ENCODE assay signal across 22 mouse cellular contexts in genomic region chr7:113081120-113081519, GRCm38 (mm10).
DNase-seq lines count a peak whose midpoint lies in the region; ATAC-seq lines count a peak whose summit lies in the region.
"Had no signal": no experiment of that assay in that cellular context is flagged by ENCODE, and none has a peak within 500 bp of the region (broad histone marks: within the 10 kb centered on the region; RNA-seq: fewer than 3 reads in every experiment).

No protein-coding gene starts in this region.

- no peaks in the 10 kb centered on the region for H3K9me3 ChIP-seq in heart, embryonic 14.5 days (ENCODE audit: control insufficient read depth, low read length)
- no peaks in the 10 kb centered on the region for H3K9me3 ChIP-seq in heart, embryonic 10.5 days
- H3K9me3 ChIP-seq: embryonic facial prominence, embryonic 15.5 days; hindbrain, embryonic 15.5 days; intestine, embryonic 15.5 days; kidney, embryonic 15.5 days; lung, embryonic 15.5 days had no signal

- no peak overlapping the region for H3K4me3 ChIP-seq in heart, embryonic 14.5 days (ENCODE audit: control insufficient read depth in 1 of 2, insufficient read depth in 1 of 2, low read depth in 1 of 2, low read length in 2 of 2)
- no peak overlapping the region for H3K4me3 ChIP-seq in heart, embryonic 10.5 days
- H3K4me3 ChIP-seq: embryonic facial prominence, embryonic 15.5 days; gastrocnemius, adult 2 months; hindbrain, embryonic 15.5 days; intestine, embryonic 15.5 days; kidney, embryonic 15.5 days; left cerebral cortex, adult 2 months; lung, embryonic 15.5 days had no signal

- H3K4me2 ChIP-seq in heart, embryonic 14.5 days (ENCODE audit: low read length): 0 out of 2 replicates have a peak overlapping the region, but pooled peaks have one; percentile 9
- H3K4me2 ChIP-seq: embryonic facial prominence, embryonic 15.5 days; hindbrain, embryonic 15.5 days; intestine, embryonic 15.5 days; kidney, embryonic 15.5 days; lung, embryonic 15.5 days had no signal

- no peak overlapping the region for H3K9ac ChIP-seq in heart, embryonic 14.5 days (ENCODE audit: low read length)
- H3K9ac ChIP-seq: embryonic facial prominence, embryonic 15.5 days; hindbrain, embryonic 15.5 days; intestine, embryonic 15.5 days; kidney, embryonic 15.5 days; liver, embryonic 14.5 days; lung, embryonic 15.5 days had no signal

- no peaks in the 10 kb centered on the region for H3K27me3 ChIP-seq in heart, embryonic 14.5 days (ENCODE audit: control insufficient read depth, insufficient read depth, low read length)
- H3K27me3 ChIP-seq in heart, embryonic 10.5 days (ENCODE audit: insufficient read depth, poor library complexity, severe bottlenecking): 0 out of 2 replicates have a peak, but pooled peaks cover 5% of the 10 kb centered on the region
- H3K27me3 ChIP-seq: embryonic facial prominence, embryonic 15.5 days; hindbrain, embryonic 15.5 days; intestine, embryonic 15.5 days; kidney, embryonic 15.5 days; lung, embryonic 15.5 days had no signal

- DNase-seq in adrenal gland, postnatal 10 days: peak; percentile 43
- no peak for DNase-seq in adrenal gland, adult 8-10 months
- DNase-seq in heart, embryonic 10.5 days (ENCODE audit: low spot score): no peak
- DNase-seq in kidney, postnatal 14 days: peak; percentile 21
- no peak for DNase-seq in kidney, postnatal 4 days
- no peak for DNase-seq in layer of hippocampus, adult 11-12 months (ENCODE audit: low spot score)
- DNase-seq: cerebellum, adult 2 months; cerebellum, postnatal 25 days; gastrocnemius, adult 2 months; lung, postnatal 36 days; midbrain, embryonic 14.5 days; thymus, adult 18-20 months; thymus, postnatal 36 days had no signal

- H3K4me1 ChIP-seq in heart, embryonic 14.5 days (ENCODE audit: control insufficient read depth in 2 of 2, insufficient read depth in 2 of 2, low read length in 2 of 2): peaks cover 10 to 13% of the 10 kb centered on the region in 2 experiments
- H3K4me1 ChIP-seq in heart, embryonic 10.5 days: peaks cover 22% of the 10 kb centered on the region
- H3K4me1 ChIP-seq: hindbrain, embryonic 15.5 days; intestine, embryonic 15.5 days had no signal

- no peak for ATAC-seq in heart, embryonic 14.5 days (ENCODE audit: insufficient number of reproducible peaks, insufficient read depth, low FRiP score, low read depth)
- ATAC-seq: forebrain, embryonic 14.5 days; intestine, embryonic 15.5 days had no signal

- WGBS in heart, embryonic 14.5 days: 14% methylated on average over 5 of the region's 5 CpGs
- WGBS in heart, embryonic 10.5 days: 49% methylated on average over 5 of the region's 5 CpGs

- H3K36me3 ChIP-seq in heart, embryonic 14.5 days (ENCODE audit: control insufficient read depth, insufficient read depth, low read length): no peaks in the 10 kb centered on the region
- no peaks in the 10 kb centered on the region for H3K36me3 ChIP-seq in heart, embryonic 10.5 days
- H3K36me3 ChIP-seq: embryonic facial prominence, embryonic 15.5 days; hindbrain, embryonic 15.5 days; intestine, embryonic 15.5 days; kidney, embryonic 15.5 days; lung, embryonic 15.5 days had no signal

- H3K27ac ChIP-seq in heart, embryonic 14.5 days (replicated peaks in 1 of 2; ENCODE audit: control insufficient read depth in 1 of 2, insufficient read depth in 1 of 2, low read depth in 2 of 2, low read length in 2 of 2): peak overlapping the region in 1 of 2 experiments; percentile 53; a peak in 1 of 4 replicates
- no peak overlapping the region for H3K27ac ChIP-seq in heart, embryonic 10.5 days
- H3K27ac ChIP-seq: embryonic facial prominence, embryonic 15.5 days; gastrocnemius, adult 2 months; hindbrain, embryonic 15.5 days; intestine, embryonic 15.5 days; kidney, embryonic 15.5 days; left cerebral cortex, adult 2 months; liver, embryonic 14.5 days; lung, embryonic 15.5 days had no signal

Comparison
In these comparisons a context has a peak if more than half of its experiments do, and no peak if none do; other contexts are left out.
1. DNase-seq: peak in adrenal gland, postnatal 10 days (single experiment) and kidney, postnatal 14 days (single experiment); none in adrenal gland, adult 8-10 months (single experiment), heart, embryonic 10.5 days (single experiment), kidney, postnatal 4 days (0 of 2) and layer of hippocampus, adult 11-12 months (single experiment).